Mouse (Mus musculus) spleen, adult 2 months (tissue): Measurements from ENCODE around the gene Myh9.

Experiments used
- CTCF ChIP-seq: fragments of 200-500 bp; IDR thresholded peaks from 2 replicates; pipeline ENCODE4 v1.5.1; 2011; ENCODE audit warnings: mild to moderate bottlenecking, inconsistent platforms; ENCODE audit not compliant: insufficient read depth, insufficient read length, insufficient replicate concordance; ENCODE audit errors: extremely low read depth
- POLR2A ChIP-seq: fragments of 200-500 bp; IDR thresholded peaks from 2 replicates; pipeline ENCODE4 v1.6.1; 2011; ENCODE audit warnings: low read depth, low read length, inconsistent platforms

- TF ChIP-seq POLR2A (no peak), CTCF (no peak)
These were observed 25.4 kb downstream of the Myh9 start for GRCm38 (mm10) chr15:77816601-77816950.
